Mouse (Mus musculus): ENCODE measurements at regions not wholly inside any gene's neighbourhood (a gene's known extent, or its start where the extent isn't known, plus 50 kb on each side); places are given as distances from the start of the nearest gene placed in this dataset.
"Not testable (repeated sequence)": the region's sequence is repeated elsewhere in the genome, so short reads cannot be mapped to it uniquely, and the experiment has no call there.

DNA sequence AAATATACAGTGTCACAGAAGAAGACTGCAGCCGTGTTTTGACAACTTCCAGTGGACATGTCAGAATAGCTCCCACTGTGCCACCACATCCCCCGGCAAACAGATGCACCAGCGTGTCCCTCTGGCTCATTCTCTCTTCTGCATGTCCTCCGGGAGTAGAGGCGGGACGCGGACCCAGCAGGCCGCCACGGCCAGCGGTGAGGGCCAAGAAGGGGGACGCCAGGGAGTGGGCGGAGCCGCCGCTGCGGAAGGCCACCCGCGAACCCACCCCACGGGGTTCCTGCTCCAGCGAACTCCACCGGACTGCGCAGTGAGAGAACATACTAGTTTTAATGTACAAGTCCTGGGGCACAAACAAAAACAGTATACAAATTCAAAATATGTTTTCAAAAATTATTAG, 838.7 kb upstream of the 4930412O13Rik start:
- H3K27me3 ChIP-seq (ENCODE audit: control insufficient read depth, insufficient read depth, low read length); H3K9me3 ChIP-seq (ENCODE audit: control insufficient read depth, low read length); H3K4me2 ChIP-seq (replicated peaks; ENCODE audit: low read depth, low read length); H3K36me3 ChIP-seq (ENCODE audit: control insufficient read depth, insufficient read depth, low read length); H3K4me3 ChIP-seq (ENCODE audit: low read length); ATAC-seq (ENCODE audit: low FRiP score, low TSS enrichment); H3K27ac ChIP-seq (ENCODE audit: low read depth, low read length); H3K9ac ChIP-seq (ENCODE audit: low read depth, low read length); H3K4me1 ChIP-seq (ENCODE audit: control insufficient read depth, insufficient read depth, low read length): not testable (repeated sequence)
- WGBS: 66% methylated on average over 19 of the region's 21 CpGs

DNA sequence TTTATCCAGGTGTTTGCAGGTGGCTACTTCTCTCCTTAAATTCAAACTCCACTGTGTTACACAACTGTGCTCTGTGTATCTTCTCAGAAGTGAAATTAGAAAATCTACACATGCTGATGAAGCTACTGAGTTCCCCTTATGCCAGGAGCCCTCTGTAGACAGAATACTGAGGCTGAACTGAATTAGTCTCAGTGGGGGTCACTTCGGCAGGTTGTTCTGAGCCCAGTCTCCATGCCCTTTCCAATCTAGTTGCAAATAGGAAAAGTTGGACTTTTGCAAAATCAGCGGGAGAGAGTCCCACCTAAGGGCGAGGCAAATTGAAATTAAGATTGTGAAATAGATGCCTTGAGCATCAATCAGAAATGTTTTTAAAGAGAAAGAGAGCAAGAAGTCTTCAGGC, 833.1 kb upstream of the 4930412O13Rik start:
- no peaks in the 10 kb centered on the region for H3K9me3 ChIP-seq (ENCODE audit: control insufficient read depth, low read length)
- no peak overlapping the region for H3K27ac ChIP-seq (ENCODE audit: low read depth, low read length)
- no peak overlapping the region for H3K4me2 ChIP-seq (replicated peaks; ENCODE audit: low read depth, low read length)
- H3K4me1 ChIP-seq (ENCODE audit: control insufficient read depth, insufficient read depth, low read length): no peaks in the 10 kb centered on the region
- no peaks in the 10 kb centered on the region for H3K36me3 ChIP-seq (ENCODE audit: control insufficient read depth, insufficient read depth, low read length)
- no peak overlapping the region for H3K9ac ChIP-seq (ENCODE audit: low read depth, low read length)
- 86% methylated on average over 3 of the region's 3 CpGs for WGBS
- no peak for ATAC-seq (ENCODE audit: low FRiP score, low TSS enrichment)
- H3K27me3 ChIP-seq (ENCODE audit: control insufficient read depth, insufficient read depth, low read length): no peaks in the 10 kb centered on the region
- no peak overlapping the region for H3K4me3 ChIP-seq (ENCODE audit: low read length)

DNA sequence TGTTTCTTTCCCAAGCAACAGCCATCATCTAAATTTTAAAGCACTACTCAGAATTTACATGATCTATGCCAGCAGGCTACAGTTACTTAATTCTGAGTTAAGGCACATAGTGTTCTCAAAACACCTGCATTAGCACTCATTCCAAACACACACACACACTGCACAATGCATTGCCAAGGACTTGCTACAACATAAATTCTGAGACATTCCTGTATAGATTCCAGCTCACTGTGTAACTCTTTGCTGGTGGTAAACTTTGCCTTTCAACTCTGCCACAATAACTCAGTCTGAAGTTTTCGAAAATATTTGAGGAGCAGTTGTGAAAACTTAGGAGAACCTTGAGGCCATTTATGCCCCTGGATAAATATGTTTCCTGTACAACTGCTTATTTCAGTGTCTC, 807.2 kb upstream of the 4930412O13Rik start:
- ATAC-seq (ENCODE audit: low FRiP score, low TSS enrichment): no peak
- Histone ChIP-seq H3K4me3 (ENCODE audit: low read length) (no peak overlapping the region), H3K36me3 (ENCODE audit: control insufficient read depth, insufficient read depth, low read length) (no peaks in the 10 kb centered on the region), H3K4me1 (ENCODE audit: control insufficient read depth, insufficient read depth, low read length) (no peaks in the 10 kb centered on the region), H3K27me3 (ENCODE audit: control insufficient read depth, insufficient read depth, low read length) (no peaks in the 10 kb centered on the region), H3K27ac (ENCODE audit: low read depth, low read length) (no peak overlapping the region), H3K9ac (ENCODE audit: low read depth, low read length) (no peak overlapping the region), H3K4me2 (replicated peaks; ENCODE audit: low read depth, low read length) (no peak overlapping the region), H3K9me3 (ENCODE audit: control insufficient read depth, low read length) (0 out of 2 replicates have a peak, but pooled peaks cover 3% of the 10 kb centered on the region)
- WGBS: 59% methylated on average over 1 of the region's 1 CpGs

DNA sequence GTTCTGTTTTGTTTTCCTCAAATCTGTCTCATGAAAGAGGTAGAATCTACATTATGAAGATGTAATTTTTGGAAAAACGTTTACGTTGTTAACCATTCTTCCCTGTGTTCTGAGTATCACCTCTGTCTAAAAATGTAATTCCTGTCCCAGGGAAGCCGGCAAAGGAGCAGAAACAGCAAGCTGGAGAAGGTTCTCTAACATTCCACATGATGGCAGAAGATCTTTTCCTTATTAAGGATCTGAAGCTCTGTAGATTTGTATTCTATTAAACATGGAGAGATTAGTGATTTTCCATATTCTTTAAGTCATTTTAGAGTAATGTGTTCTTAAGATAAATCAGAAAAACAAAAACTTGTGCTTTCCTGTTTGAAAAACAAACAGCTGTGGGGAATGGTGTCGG, 802.9 kb upstream of the 4930412O13Rik start:
- Histone ChIP-seq H3K9me3 (ENCODE audit: control insufficient read depth, low read length) (no peaks in the 10 kb centered on the region), H3K4me2 (replicated peaks; ENCODE audit: low read depth, low read length) (no peak overlapping the region), H3K36me3 (ENCODE audit: control insufficient read depth, insufficient read depth, low read length) (no peaks in the 10 kb centered on the region), H3K27me3 (ENCODE audit: control insufficient read depth, insufficient read depth, low read length) (no peaks in the 10 kb centered on the region), H3K27ac (ENCODE audit: low read depth, low read length) (no peak overlapping the region), H3K9ac (ENCODE audit: low read depth, low read length) (no peak overlapping the region), H3K4me3 (ENCODE audit: low read length) (no peak overlapping the region), H3K4me1 (ENCODE audit: control insufficient read depth, insufficient read depth, low read length) (no peaks in the 10 kb centered on the region)
- ATAC-seq (ENCODE audit: low FRiP score, low TSS enrichment): no peak
- 75% methylated on average over 4 of the region's 4 CpGs for WGBS

DNA sequence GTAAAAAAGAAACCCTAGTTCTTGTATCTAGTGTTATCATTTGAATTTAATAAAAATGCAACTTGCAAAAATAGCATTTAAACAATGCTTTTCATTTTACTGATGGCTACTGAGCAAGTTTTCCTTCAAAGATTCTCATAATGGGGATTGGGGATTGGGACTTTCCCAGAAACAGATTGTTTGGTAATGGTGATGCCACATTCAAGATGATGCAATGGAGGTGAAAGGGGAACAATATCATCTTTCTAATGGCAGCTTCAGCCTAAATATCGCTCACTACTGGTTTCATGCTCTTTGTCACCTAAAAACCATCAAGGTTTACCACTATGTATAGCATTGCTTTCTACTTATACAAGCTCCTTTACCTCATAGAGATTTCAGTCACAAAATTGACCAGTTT, 799.3 kb upstream of the 4930412O13Rik start:
- H3K4me1 ChIP-seq (ENCODE audit: control insufficient read depth, insufficient read depth, low read length): no peaks in the 10 kb centered on the region
- no peaks in the 10 kb centered on the region for H3K36me3 ChIP-seq (ENCODE audit: control insufficient read depth, insufficient read depth, low read length)
- H3K9ac ChIP-seq (ENCODE audit: low read depth, low read length): no peak overlapping the region
- no peaks in the 10 kb centered on the region for H3K27me3 ChIP-seq (ENCODE audit: control insufficient read depth, insufficient read depth, low read length)
- ATAC-seq (ENCODE audit: low FRiP score, low TSS enrichment): no peak
- 95% methylated on average over 1 of the region's 1 CpGs for WGBS
- no peak overlapping the region for H3K4me3 ChIP-seq (ENCODE audit: low read length)
- H3K27ac ChIP-seq (ENCODE audit: low read depth, low read length): no peak overlapping the region
- no peak overlapping the region for H3K4me2 ChIP-seq (replicated peaks; ENCODE audit: low read depth, low read length)
- no peaks in the 10 kb centered on the region for H3K9me3 ChIP-seq (ENCODE audit: control insufficient read depth, low read length)

DNA sequence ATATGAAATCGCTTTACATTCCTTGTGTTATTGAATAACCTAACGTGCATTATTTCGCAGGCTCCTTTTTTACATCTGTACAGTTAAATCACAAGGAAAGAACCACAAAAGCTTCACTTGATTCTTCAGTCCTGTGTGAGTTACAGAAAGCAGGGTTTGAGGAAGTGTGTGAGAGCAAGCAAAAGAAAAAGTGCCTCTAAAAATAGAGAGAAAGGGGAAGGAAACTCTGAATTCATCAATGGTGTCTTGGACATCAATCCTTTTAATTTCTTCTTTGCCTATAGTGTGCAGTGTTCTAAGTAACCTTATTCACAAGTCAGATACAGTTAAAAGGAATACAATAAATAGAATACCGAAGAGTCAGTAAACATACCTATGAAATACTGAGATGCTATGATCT, 785.7 kb upstream of the 4930412O13Rik start:
- Histone ChIP-seq H3K36me3 (ENCODE audit: control insufficient read depth, insufficient read depth, low read length) (no peaks in the 10 kb centered on the region), H3K4me2 (replicated peaks; ENCODE audit: low read depth, low read length) (no peak overlapping the region), H3K27ac (ENCODE audit: low read depth, low read length) (no peak overlapping the region), H3K9ac (ENCODE audit: low read depth, low read length) (no peak overlapping the region), H3K27me3 (ENCODE audit: control insufficient read depth, insufficient read depth, low read length) (no peaks in the 10 kb centered on the region), H3K4me3 (ENCODE audit: low read length) (no peak overlapping the region), H3K4me1 (ENCODE audit: control insufficient read depth, insufficient read depth, low read length) (no peaks in the 10 kb centered on the region), H3K9me3 (ENCODE audit: control insufficient read depth, low read length) (no peaks in the 10 kb centered on the region)
- no peak for ATAC-seq (ENCODE audit: low FRiP score, low TSS enrichment)
- WGBS: 78% methylated on average over 4 of the region's 4 CpGs

DNA sequence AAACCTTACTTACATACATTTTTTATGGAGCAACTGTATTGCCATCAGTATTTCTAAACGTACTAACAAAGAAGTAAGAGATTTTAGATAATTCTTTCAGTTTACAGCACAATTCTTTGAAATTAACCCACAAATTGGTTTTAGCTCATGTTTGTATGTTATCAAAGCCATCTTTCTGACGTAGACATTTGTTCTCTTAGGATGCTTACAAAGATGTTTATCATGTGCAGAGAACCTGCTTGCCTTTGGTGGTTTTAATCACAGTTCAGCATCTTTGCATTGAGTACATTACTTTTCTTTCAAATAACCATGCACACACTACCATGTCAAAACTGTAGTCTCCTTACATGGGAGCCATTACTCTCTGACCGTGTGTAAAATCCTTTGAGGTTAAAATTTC, 764.4 kb upstream of the 4930412O13Rik start:
- Histone ChIP-seq H3K9ac (ENCODE audit: low read depth, low read length) (no peak overlapping the region), H3K27me3 (ENCODE audit: control insufficient read depth, insufficient read depth, low read length) (no peaks in the 10 kb centered on the region), H3K4me3 (ENCODE audit: low read length) (no peak overlapping the region), H3K4me2 (replicated peaks; ENCODE audit: low read depth, low read length) (no peak overlapping the region), H3K27ac (ENCODE audit: low read depth, low read length) (no peak overlapping the region), H3K4me1 (ENCODE audit: control insufficient read depth, insufficient read depth, low read length) (no peaks in the 10 kb centered on the region), H3K9me3 (ENCODE audit: control insufficient read depth, low read length) (no peaks in the 10 kb centered on the region), H3K36me3 (ENCODE audit: control insufficient read depth, insufficient read depth, low read length) (no peaks in the 10 kb centered on the region)
- 78% methylated on average over 3 of the region's 3 CpGs for WGBS
- ATAC-seq (ENCODE audit: low FRiP score, low TSS enrichment): no peak

DNA sequence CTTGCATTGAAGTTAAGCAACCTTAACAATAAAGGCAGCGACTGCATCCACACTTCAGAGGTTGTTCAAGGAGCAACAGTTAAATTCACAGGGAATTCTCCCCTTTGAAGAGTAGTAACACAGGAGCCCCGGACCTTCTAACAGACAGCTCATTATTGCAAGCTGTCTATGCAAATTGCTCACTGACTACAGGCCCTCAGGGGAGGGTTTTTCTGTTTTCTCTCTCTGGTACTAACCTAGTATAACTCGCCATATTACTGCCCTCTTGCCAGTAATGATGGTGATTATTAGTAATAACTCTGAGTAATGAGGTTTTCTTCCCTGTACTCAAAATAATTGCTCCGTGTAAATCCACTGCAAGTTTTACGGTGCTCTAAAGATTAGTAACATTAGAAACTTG, 763.5 kb upstream of the 4930412O13Rik start:
- Histone ChIP-seq H3K27me3 (ENCODE audit: control insufficient read depth, insufficient read depth, low read length) (no peaks in the 10 kb centered on the region), H3K9ac (ENCODE audit: low read depth, low read length) (no peak overlapping the region), H3K4me1 (ENCODE audit: control insufficient read depth, insufficient read depth, low read length) (no peaks in the 10 kb centered on the region), H3K9me3 (ENCODE audit: control insufficient read depth, low read length) (no peaks in the 10 kb centered on the region), H3K4me3 (ENCODE audit: low read length) (no peak overlapping the region), H3K4me2 (replicated peaks; ENCODE audit: low read depth, low read length) (no peak overlapping the region), H3K27ac (ENCODE audit: low read depth, low read length) (no peak overlapping the region), H3K36me3 (ENCODE audit: control insufficient read depth, insufficient read depth, low read length) (no peaks in the 10 kb centered on the region)
- WGBS: 48% methylated on average over 5 of the region's 5 CpGs
- no peak for ATAC-seq (ENCODE audit: low FRiP score, low TSS enrichment)

DNA sequence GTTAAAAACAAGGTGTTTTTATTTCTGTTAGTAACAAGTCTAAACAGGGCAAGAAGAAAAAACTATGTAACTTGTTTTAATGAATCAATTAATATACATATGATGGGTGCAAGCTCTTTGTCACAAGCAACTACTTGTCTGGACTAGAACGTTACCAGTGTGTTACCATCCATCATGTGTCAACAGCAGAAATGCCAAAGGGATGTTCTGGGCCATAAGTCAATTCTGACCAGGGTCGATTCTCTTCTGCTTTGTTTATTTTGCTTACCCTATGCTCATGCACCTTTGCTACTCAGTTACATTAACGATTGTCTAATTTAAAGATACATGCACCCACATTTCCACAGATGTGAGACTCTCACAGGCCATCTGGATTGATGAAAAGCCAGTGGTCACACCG, 744.1 kb upstream of the 4930412O13Rik start:
- H3K36me3 ChIP-seq (ENCODE audit: control insufficient read depth, insufficient read depth, low read length): no peaks in the 10 kb centered on the region
- no peaks in the 10 kb centered on the region for H3K27me3 ChIP-seq (ENCODE audit: control insufficient read depth, insufficient read depth, low read length)
- no peaks in the 10 kb centered on the region for H3K4me1 ChIP-seq (ENCODE audit: control insufficient read depth, insufficient read depth, low read length)
- WGBS: 31% methylated on average over 4 of the region's 4 CpGs
- no peak for ATAC-seq (ENCODE audit: low FRiP score, low TSS enrichment)
- H3K9me3 ChIP-seq (ENCODE audit: control insufficient read depth, low read length): no peaks in the 10 kb centered on the region
- no peak overlapping the region for H3K4me3 ChIP-seq (ENCODE audit: low read length)
- no peak overlapping the region for H3K4me2 ChIP-seq (replicated peaks; ENCODE audit: low read depth, low read length)
- no peak overlapping the region for H3K9ac ChIP-seq (ENCODE audit: low read depth, low read length)
- no peak overlapping the region for H3K27ac ChIP-seq (ENCODE audit: low read depth, low read length)

DNA sequence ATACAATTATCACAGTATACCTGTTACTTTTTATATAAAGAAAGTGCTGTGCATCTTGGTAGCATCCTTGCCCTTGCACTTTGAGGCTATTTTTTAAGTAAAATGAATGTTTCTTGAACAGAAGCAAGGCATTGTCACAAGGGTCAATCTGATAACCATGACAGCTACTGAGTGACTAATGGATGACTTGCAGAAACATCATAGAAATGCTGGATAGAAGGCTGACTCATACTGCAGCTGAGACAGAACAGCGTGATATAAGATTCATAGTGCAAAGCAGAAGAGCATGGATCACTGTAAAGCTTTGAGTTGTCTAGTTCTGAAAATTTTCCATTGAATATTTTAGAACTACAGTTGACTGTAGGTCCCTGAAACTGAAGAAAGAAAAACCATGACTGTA, 739.6 kb upstream of the 4930412O13Rik start:
- WGBS: 86% methylated on average over 1 of the region's 1 CpGs
- ATAC-seq (ENCODE audit: low FRiP score, low TSS enrichment): no peak

More for the DNA sequence above, 739.6 kb upstream of the 4930412O13Rik start:
- no peaks in the 10 kb centered on the region for H3K4me1 ChIP-seq (ENCODE audit: control insufficient read depth, insufficient read depth, low read length)
- H3K4me3 ChIP-seq (ENCODE audit: low read length): no peak overlapping the region
- no peaks in the 10 kb centered on the region for H3K36me3 ChIP-seq (ENCODE audit: control insufficient read depth, insufficient read depth, low read length)
- no peaks in the 10 kb centered on the region for H3K27me3 ChIP-seq (ENCODE audit: control insufficient read depth, insufficient read depth, low read length)
- H3K9ac ChIP-seq (ENCODE audit: low read depth, low read length): no peak overlapping the region
- H3K4me2 ChIP-seq (replicated peaks; ENCODE audit: low read depth, low read length): no peak overlapping the region
- no peaks in the 10 kb centered on the region for H3K9me3 ChIP-seq (ENCODE audit: control insufficient read depth, low read length)
- no peak overlapping the region for H3K27ac ChIP-seq (ENCODE audit: low read depth, low read length)

Measured in kidney, embryonic 14.5 days (tissue).